Mouse (Mus musculus) thymus, adult 2 months (tissue): ENCODE data around the gene Gm49510.
A peak's percentile ranks its signal among the peaks of the same experiment; 100 is the strongest.

Experiments
- CTCF ChIP-seq: fragments of 200-500 bp; IDR thresholded peaks from 2 replicates; pipeline ENCODE4 v1.5.1; 2012; ENCODE audit warnings: mild to moderate bottlenecking, control low read depth, low read length, moderate library complexity, borderline replicate concordance; ENCODE audit not compliant: control insufficient read depth, poor library complexity, insufficient read depth; ENCODE audit errors: extremely low read depth
- POLR2A ChIP-seq: fragments of 200-500 bp; IDR thresholded peaks from 2 replicates; pipeline ENCODE4 v1.6.1; 2012; ENCODE audit warnings: mild to moderate bottlenecking, low read length, control low read depth, moderate library complexity; ENCODE audit not compliant: control insufficient read depth, poor library complexity, insufficient read depth; ENCODE audit errors: extremely low read depth

DNA sequence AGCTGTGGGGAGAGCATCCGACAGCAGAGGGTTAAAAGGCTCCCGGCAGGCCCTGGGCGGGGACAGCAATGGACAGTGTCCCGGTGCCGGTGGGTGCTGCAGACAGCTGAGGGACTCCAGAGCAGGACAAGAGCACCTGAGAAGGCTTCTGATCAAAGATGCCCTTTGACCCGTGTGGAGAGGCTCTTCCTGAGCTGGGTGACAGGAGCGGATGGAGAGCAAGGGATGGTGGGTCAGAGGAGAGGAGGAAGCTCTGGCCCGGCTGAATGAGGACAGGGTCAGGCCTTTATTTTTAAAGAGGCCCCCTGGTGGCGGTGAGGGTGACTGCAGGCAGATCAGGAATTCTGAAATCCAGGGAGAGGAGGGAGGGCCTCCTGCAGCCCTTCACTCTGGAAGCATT lies 43.2 kb downstream of the Gm49510 start:
- TF ChIP-seq CTCF (peak; percentile 81; the same call in 1 of the 2 replicates), POLR2A (no peak)
